In the genomic region with DNA sequence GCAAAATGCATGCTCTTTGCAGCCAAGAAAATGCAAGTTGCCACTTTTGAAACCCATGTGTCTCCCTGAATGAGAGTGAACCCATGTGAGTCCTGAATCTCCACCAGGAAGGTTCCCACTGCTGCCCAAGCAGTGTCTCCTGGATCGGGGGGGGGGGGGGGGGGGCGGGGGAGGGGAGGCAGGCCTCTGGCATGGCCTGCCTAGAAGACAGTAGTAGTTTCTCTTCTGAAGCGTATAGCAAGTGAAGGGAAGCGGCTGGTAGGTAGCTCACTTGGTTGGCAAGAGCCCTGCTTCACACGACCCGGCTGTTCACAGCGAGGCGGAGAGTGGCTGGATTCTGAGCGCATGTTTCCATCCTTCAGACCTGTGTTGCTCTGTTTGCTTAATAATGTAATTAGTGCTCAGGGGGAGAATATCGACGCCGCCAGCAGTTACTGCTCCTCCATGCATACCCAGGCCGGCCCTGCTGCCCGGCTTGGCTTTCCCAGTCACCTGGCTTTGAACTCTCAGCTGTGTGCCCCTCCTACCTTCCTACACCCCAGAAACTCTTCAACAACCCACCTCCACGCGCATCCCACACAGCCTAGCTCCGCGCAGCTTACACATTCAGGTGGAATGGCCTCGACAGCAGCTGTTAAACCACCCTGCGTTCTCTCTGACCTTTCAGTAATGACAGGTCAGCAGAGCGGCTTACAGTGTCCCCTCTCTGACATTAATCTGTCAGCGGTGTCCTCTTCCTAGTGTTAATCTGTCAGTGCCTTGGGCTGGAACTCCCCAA, we compare ENCODE assay signal across 16 mouse cellular contexts.
DNase-seq lines count a peak whose midpoint lies in the region; ATAC-seq and TF ChIP-seq lines count a peak whose summit lies in the region.
"Had no signal": no experiment of that assay in that cellular context is flagged by ENCODE, and none has a peak within 500 bp of the region (broad histone marks: within the 10 kb centered on the region; RNA-seq: fewer than 3 reads in every experiment).

No protein-coding gene starts in this region.

- H3K4me2 ChIP-seq in forebrain, embryonic 12.5 days, result peak overlapping the region; percentile 39
- peak overlapping the region; percentile 28; the same call in 1 of the 2 replicates for H3K4me2 ChIP-seq in hindbrain, embryonic 15.5 days
- H3K4me2 ChIP-seq in midbrain, postnatal 0 days (ENCODE audit: low read depth, low read length, poor library complexity, severe bottlenecking), result 0 out of 2 replicates have a peak overlapping the region, but pooled peaks have one; percentile 35
- H3K4me2 ChIP-seq: embryonic facial prominence, embryonic 12.5 days; limb, embryonic 12.5 days; stomach, embryonic 15.5 days had no signal

- no peak overlapping the region for H3K9ac ChIP-seq in forebrain, embryonic 12.5 days
- no peak overlapping the region for H3K9ac ChIP-seq in hindbrain, embryonic 15.5 days
- no peak overlapping the region for H3K9ac ChIP-seq in midbrain, postnatal 0 days (replicated peaks; ENCODE audit: low read length, poor library complexity, severe bottlenecking)
- H3K9ac ChIP-seq: embryonic facial prominence, embryonic 12.5 days; limb, embryonic 12.5 days; liver, postnatal 0 days; stomach, embryonic 15.5 days had no signal

- TF ChIP-seq CTCF in midbrain, postnatal 0 days (IDR thresholded peaks at IDR 0.05), result no peak

- H3K9me3 ChIP-seq in forebrain, embryonic 12.5 days, result no peaks in the 10 kb centered on the region
- H3K9me3 ChIP-seq in hindbrain, embryonic 15.5 days, result no peaks in the 10 kb centered on the region
- no peaks in the 10 kb centered on the region for H3K9me3 ChIP-seq in midbrain, postnatal 0 days (ENCODE audit: low read length)
- H3K9me3 ChIP-seq: embryonic facial prominence, embryonic 12.5 days; G1E; limb, embryonic 12.5 days; stomach, embryonic 15.5 days had no signal

- no peak overlapping the region for H3K4me3 ChIP-seq in forebrain, embryonic 12.5 days (replicated peaks)
- no peak overlapping the region for H3K4me3 ChIP-seq in hindbrain, embryonic 15.5 days
- H3K4me3 ChIP-seq in midbrain, postnatal 0 days (ENCODE audit: low read depth, low read length), result no peak overlapping the region
- H3K4me3 ChIP-seq: embryonic facial prominence, embryonic 12.5 days; limb, embryonic 12.5 days; stomach, embryonic 15.5 days had no signal

- peak; percentile 80 for DNase-seq in heart, adult 11 months
- DNase-seq in heart, adult 18-20 months, result no peak
- no peak for DNase-seq in midbrain, postnatal 0 days (ENCODE audit: low spot score)
- DNase-seq in left cerebral cortex, adult 9 months (ENCODE audit: low spot score in 2 of 2), result no peak
- DNase-seq in urinary bladder, adult 18-20 months (ENCODE audit: low spot score in 2 of 2), result no peak
- no peak for DNase-seq in layer of hippocampus, postnatal 14 days (ENCODE audit: low spot score in 2 of 2)
- DNase-seq: cerebellum, adult 18-20 months; liver, postnatal 0 days; thymus, postnatal 14 days had no signal

- H3K27ac ChIP-seq in forebrain, embryonic 12.5 days, result peak overlapping the region; percentile 84
- H3K27ac ChIP-seq in hindbrain, embryonic 15.5 days (replicated peaks), result no peak overlapping the region
- H3K27ac ChIP-seq in midbrain, postnatal 0 days (ENCODE audit: low read depth, low read length), result no peak overlapping the region
- H3K27ac ChIP-seq: embryonic facial prominence, embryonic 12.5 days; limb, embryonic 12.5 days; stomach, embryonic 15.5 days had no signal

- H3K36me3 ChIP-seq in forebrain, embryonic 12.5 days (replicated peaks), result no peaks in the 10 kb centered on the region
- H3K36me3 ChIP-seq in hindbrain, embryonic 15.5 days, result no peaks in the 10 kb centered on the region
- H3K36me3 ChIP-seq in midbrain, postnatal 0 days (ENCODE audit: insufficient read depth, low read length), result no peaks in the 10 kb centered on the region
- H3K36me3 ChIP-seq: embryonic facial prominence, embryonic 12.5 days; limb, embryonic 12.5 days; stomach, embryonic 15.5 days had no signal

- H3K27me3 ChIP-seq in forebrain, embryonic 12.5 days, result peaks cover 76% of the 10 kb centered on the region
- H3K27me3 ChIP-seq in hindbrain, embryonic 15.5 days, result peaks cover 74% of the 10 kb centered on the region
- peaks cover 11% of the 10 kb centered on the region; the same call in 1 of the 2 replicates for H3K27me3 ChIP-seq in midbrain, postnatal 0 days (ENCODE audit: insufficient read depth, low read length)
- H3K27me3 ChIP-seq: stomach, embryonic 15.5 days had no signal

- 11% methylated on average over 22 of the region's 22 CpGs for WGBS in forebrain, embryonic 12.5 days
- 19% methylated on average over 21 of the region's 22 CpGs for WGBS in hindbrain, embryonic 15.5 days
- 25% methylated on average over 20 of the region's 22 CpGs for WGBS in midbrain, postnatal 0 days

- peaks cover 37% of the 10 kb centered on the region for H3K4me1 ChIP-seq in forebrain, embryonic 12.5 days
- peaks cover 23% of the 10 kb centered on the region for H3K4me1 ChIP-seq in hindbrain, embryonic 15.5 days (replicated peaks)
- peaks cover 12% of the 10 kb centered on the region; the same call in 1 of the 2 replicates for H3K4me1 ChIP-seq in midbrain, postnatal 0 days (ENCODE audit: insufficient read depth, low read length)
- H3K4me1 ChIP-seq: stomach, embryonic 15.5 days had no signal

- peak; percentile 61 for ATAC-seq in forebrain, embryonic 12.5 days (ENCODE audit: low FRiP score)
- ATAC-seq in hindbrain, embryonic 15.5 days (ENCODE audit: low FRiP score, low read depth), result peak; percentile 32; the same call in 1 of the 2 replicates
- no peak for ATAC-seq in midbrain, postnatal 0 days (ENCODE audit: low FRiP score)
- ATAC-seq: intestine, embryonic 16.5 days; liver, postnatal 0 days had no signal
